Mouse (Mus musculus) spleen, adult 10 weeks (tissue): Measurements from ENCODE around the gene Abhd6. TPM values are rescaled to one million over a fixed set of nuclear protein-coding genes. Genes with fewer than 3 reads are reported as not detected.

ENCODE experiments used
- polyA plus RNA-seq: library from polyadenylated mRNA; stranded (reverse); fragments of 350-450 nt; fragmentation: Illumina TruSeq; extraction: RNeasy Lipid Tissue Mini Kit (QIAGEN cat#74804); gene quantifications from one replicate; pipeline ENCODE4 v1.2.3, GENCODE M21; 2015; ENCODE audit warnings: low replicate concordance; ENCODE audit not compliant: insufficient read depth

Gene Abhd6
- polyA plus RNA-seq: 12.7 TPM

DNA sequence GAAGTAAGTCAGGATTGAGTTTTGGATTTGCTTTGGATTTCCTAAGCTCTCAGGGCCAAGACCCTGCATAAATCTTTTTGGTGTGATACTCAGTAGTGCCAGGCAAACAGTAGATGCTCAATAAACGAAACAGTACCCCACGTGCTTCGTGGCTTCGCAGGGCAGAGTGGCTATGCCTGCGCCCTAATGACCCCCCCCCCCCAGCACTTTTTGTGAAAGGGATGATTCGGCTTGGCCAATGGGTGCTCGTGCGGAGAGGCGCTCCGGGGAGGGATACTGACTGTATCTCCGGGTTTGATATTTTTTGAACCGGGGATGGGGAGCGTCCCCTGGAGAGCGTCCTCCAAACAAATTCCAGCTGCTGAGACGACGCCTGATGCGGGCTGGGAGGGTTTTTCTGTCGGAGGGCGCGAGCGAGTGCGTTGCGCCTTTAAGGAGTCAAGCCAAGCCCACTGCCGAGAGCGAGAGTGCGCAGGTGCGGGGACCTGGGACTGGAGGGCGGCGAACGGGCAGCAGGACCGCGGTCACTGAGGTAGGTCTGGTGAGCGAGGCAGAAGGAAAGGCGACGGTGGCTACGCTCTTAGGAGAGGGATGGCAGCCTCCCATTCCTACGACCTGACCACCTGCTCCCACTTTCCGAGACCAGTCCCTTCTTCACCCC is at the start of gene Abhd6:
Gene Abhd6, plus strand, starts transcription at position 471 of the 661 bp plus-strand sequence.

DNA sequence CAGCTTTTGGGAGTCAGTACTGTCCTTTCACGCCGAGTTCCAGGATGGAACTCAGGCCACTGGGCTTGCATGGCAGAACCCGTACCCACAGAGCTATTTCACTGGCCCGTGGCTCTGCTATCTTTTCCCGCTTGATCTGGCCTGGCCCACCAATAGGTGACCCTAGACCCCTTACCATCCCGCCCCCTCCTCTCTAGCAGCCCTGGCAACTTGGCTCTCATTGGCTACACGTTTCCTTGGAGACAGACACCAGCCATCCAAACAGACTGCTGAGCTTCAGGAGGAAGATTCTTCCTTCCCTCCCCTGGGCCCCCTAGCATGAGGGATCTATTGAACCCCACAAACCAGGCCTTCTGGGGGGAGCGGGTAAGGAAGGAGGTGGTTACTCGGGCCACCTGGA is 45.7 kb upstream of the Abhd6 start, which contains the start of gene Gm45521:
Gene Gm45521, plus strand, starts transcription at position 240 of the 400 bp plus-strand sequence.

DNA sequence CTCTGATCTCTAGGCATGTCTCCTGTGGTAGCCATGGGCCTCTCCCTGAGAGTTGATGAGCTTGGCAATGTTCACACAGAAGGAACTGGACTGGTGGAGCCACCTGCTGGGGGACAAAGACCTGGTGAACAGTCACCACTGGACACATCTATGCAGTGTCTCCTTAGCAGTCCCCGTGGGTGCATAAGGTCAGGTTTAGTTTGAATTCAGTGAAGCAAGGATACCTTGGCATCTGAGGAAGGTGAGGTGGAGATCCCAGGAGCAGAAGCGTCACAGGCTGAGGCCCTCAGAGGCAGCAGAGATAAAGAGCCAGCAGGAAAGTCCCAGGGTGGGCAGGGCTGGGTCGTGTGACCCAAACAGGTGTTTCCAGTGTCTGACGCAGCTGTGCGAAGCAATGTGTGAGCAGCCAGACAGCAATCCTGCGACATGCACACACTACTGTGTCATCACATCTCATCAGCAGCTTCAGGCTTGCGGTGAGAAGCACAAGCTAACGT is 8.4 kb upstream of the Abhd6 start, which contains the start of gene Dnase1l3:
Gene Dnase1l3, minus strand, starts transcription at position 303 of the 497 bp plus-strand sequence.

DNA sequence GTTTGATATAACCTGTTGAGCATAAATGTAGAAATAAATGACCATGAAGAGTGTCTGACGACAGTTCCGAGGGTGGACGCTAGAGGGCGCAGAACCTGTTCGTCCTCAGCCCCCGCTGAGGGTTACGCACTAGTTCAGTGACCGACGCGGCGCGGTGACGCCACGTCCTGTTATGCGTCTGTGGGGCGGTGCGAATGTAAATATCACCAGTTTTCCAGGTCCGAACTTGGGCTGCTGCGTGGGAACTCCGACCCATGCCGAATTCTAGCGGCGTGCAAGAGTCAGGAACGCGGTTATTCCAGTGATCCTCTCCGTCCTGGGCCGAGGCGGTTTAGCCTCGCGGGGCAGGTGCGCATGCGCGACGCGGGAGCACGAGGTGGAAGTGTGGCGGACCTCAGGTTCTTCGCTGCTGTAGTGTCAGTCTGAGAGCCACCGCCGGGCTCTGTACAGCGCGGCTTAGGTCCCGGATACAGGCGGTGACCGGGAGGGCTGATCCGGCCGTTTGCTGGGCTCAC is 77.5 kb downstream of the Abhd6 start, which contains the start of gene Rpp14:
Gene Rpp14, plus strand, starts transcription at position 203 of the 515 bp plus-strand sequence.

DNA sequence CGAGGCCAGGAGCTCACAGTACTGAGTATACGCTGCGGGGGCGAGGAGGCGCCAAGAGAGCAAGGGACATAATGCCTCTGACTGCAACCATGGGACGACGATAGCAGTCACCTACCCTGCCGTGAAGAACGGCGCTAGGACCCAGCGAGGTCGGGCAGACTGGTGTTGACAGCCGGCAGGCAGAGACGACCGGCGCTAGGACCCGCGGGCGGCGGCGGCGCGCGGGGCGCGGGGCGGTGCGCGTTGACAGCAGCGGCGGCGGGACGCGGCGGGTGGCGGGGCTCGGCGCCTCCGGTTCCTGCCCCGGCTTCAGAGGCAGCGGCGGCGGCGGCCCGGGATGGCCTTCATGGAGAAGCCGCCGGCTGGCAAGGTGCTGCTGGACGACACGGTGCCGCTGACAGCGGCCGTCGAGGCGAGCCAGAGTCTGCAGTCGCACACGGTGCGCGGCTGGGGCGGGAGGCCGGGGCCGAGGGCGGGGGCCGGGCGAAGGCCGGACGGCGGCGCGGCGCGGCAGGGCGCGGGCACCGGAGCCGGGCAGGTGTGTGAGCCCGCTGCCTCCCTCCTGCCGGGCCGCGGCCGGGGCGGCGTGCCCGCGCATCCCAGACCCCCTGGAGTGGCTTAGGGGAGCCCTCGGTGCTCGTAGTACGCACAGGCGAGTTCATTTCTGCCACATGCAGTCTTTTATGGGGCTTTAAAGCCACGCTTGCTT is 95.4 kb downstream of the Abhd6 start, which contains the start of gene Pxk:
Gene Pxk, plus strand, starts transcription at position 234 of the 709 bp plus-strand sequence.

Other genes starting within 250 kb of the Abhd6 start
- gene Gm26661, start 211.3 kb upstream of the Abhd6 start, polyA plus RNA-seq: not detected
- 10.4 TPM for gene Flnb, start 184.9 kb upstream of the Abhd6 start, polyA plus RNA-seq
- gene Gm45521, start 45.6 kb upstream of the Abhd6 start, polyA plus RNA-seq: not detected
- 99.6 TPM for gene Dnase1l3, start 8.3 kb upstream of the Abhd6 start, polyA plus RNA-seq
- 34.9 TPM for gene Rpp14, start 77.5 kb downstream of the Abhd6 start, polyA plus RNA-seq
- 149 TPM for gene Pxk, start 95.3 kb downstream of the Abhd6 start, polyA plus RNA-seq
- 136 TPM for gene Pdhb, start 170.1 kb downstream of the Abhd6 start, polyA plus RNA-seq
- 21.7 TPM for gene Kctd6, start 211.2 kb downstream of the Abhd6 start, polyA plus RNA-seq